Mouse (Mus musculus): ENCODE data around the gene Tmem29. TPM values are rescaled to one million over a fixed set of nuclear protein-coding genes. Genes with fewer than 3 reads are reported as not detected.
"Not testable (repeated sequence)": the region's sequence is repeated elsewhere in the genome, so short reads cannot be mapped to it uniquely, and the experiment has no call there.

Tmem29 gene
- polyA plus RNA-seq (2012; ENCODE audit: insufficient read depth, low replicate concordance) = 0.89 TPM in 1 of 2 replicates, not detected in the other

GRCm38 (mm10) chrX:150458766-150459350 is at the start of gene Tmem29:
Gene Tmem29 (minus strand): TSS chrX:150459154.
- no peaks in the 10 kb centered on the region for H3K36me3 ChIP-seq (replicated peaks; ENCODE audit: low read length)
- TF ChIP-seq GATA1 (IDR thresholded peaks at IDR 0.05; ENCODE audit: borderline replicate concordance, low read length) (no peak), FLI1 (IDR thresholded peaks at IDR 0.05; ENCODE audit: low read length) (no peak)
- no peaks in the 10 kb centered on the region for H3K27me3 ChIP-seq (replicated peaks)
- H3K9me3 ChIP-seq = no peaks in the 10 kb centered on the region
- H3K4me1 ChIP-seq = peaks cover 15% of the 10 kb centered on the region
- peak within 1 kb of the TSS; percentile 92 for H3K4me3 ChIP-seq (replicated peaks)

GRCm38 (mm10) chrX:150508696-150509095 is 49.7 kb upstream of the Tmem29 start:
- Histone ChIP-seq H3K4me3 (replicated peaks) (no peak overlapping the region), H3K9me3 (no peaks in the 10 kb centered on the region), H3K36me3 (replicated peaks; ENCODE audit: low read length) (peaks cover 4% of the 10 kb centered on the region), H3K4me1 (peaks cover 21% of the 10 kb centered on the region; the same call in 1 of the 2 replicates), H3K27me3 (replicated peaks) (peaks cover 1% of the 10 kb centered on the region)
- TF ChIP-seq GATA1 (IDR thresholded peaks at IDR 0.05; ENCODE audit: borderline replicate concordance, low read length) = no peak
- no peak for TF ChIP-seq FLI1 (IDR thresholded peaks at IDR 0.05; ENCODE audit: low read length)

GRCm38 (mm10) chrX:150487811-150488210 is 28.9 kb upstream of the Tmem29 start:
- not testable (repeated sequence) for H3K4me1 ChIP-seq; H3K36me3 ChIP-seq (replicated peaks; ENCODE audit: low read length); H3K9me3 ChIP-seq; H3K27me3 ChIP-seq (replicated peaks); H3K4me3 ChIP-seq (replicated peaks)

- not testable (repeated sequence) for H3K27me3 ChIP-seq (replicated peaks); H3K36me3 ChIP-seq (replicated peaks; ENCODE audit: low read length); H3K4me1 ChIP-seq; H3K4me3 ChIP-seq (replicated peaks); H3K9me3 ChIP-seq
These were observed 27.5 kb upstream of the Tmem29 start for GRCm38 (mm10) chrX:150486314-150487030.

- Histone ChIP-seq H3K27me3 (replicated peaks) (peaks cover 2% of the 10 kb centered on the region), H3K4me3 (replicated peaks) (peak overlapping the region; percentile 94), H3K36me3 (replicated peaks; ENCODE audit: low read length) (no peaks in the 10 kb centered on the region), H3K4me1 (no peaks in the 10 kb centered on the region; the same call in 1 of the 2 replicates), H3K9me3 (no peaks in the 10 kb centered on the region)
- TF ChIP-seq GATA1 (IDR thresholded peaks at IDR 0.05; ENCODE audit: borderline replicate concordance, low read length) = no peak
- no peak for TF ChIP-seq FLI1 (IDR thresholded peaks at IDR 0.05; ENCODE audit: low read length)
These were observed 19.2 kb upstream of the Tmem29 start for GRCm38 (mm10) chrX:150477854-150478780.

- Histone ChIP-seq H3K36me3 (replicated peaks; ENCODE audit: low read length) (no peaks in the 10 kb centered on the region), H3K4me1 (peaks cover 13% of the 10 kb centered on the region; the same call in 1 of the 2 replicates), H3K4me3 (replicated peaks) (no peak overlapping the region), H3K9me3 (no peaks in the 10 kb centered on the region), H3K27me3 (replicated peaks) (peaks cover 2% of the 10 kb centered on the region)
- TF ChIP-seq FLI1 (IDR thresholded peaks at IDR 0.05; ENCODE audit: low read length) (no peak), GATA1 (IDR thresholded peaks at IDR 0.05; ENCODE audit: borderline replicate concordance, low read length) (no peak)
These were observed 12.5 kb upstream of the Tmem29 start for GRCm38 (mm10) chrX:150471416-150471815.

- H3K4me1 ChIP-seq = peaks cover 19% of the 10 kb centered on the region; the same call in 1 of the 2 replicates
- H3K27me3 ChIP-seq (replicated peaks) = no peaks in the 10 kb centered on the region
- TF ChIP-seq GATA1 (IDR thresholded peaks at IDR 0.05; ENCODE audit: borderline replicate concordance, low read length) = no peak
- no peak for TF ChIP-seq FLI1 (IDR thresholded peaks at IDR 0.05; ENCODE audit: low read length)
- H3K9me3 ChIP-seq = no peaks in the 10 kb centered on the region
- H3K4me3 ChIP-seq (replicated peaks) = no peak overlapping the region
- H3K36me3 ChIP-seq (replicated peaks; ENCODE audit: low read length) = no peaks in the 10 kb centered on the region
These were observed 9.3 kb upstream of the Tmem29 start for GRCm38 (mm10) chrX:150468266-150468665.

- not testable (repeated sequence) for H3K27me3 ChIP-seq (replicated peaks); H3K4me3 ChIP-seq (replicated peaks); H3K9me3 ChIP-seq; H3K36me3 ChIP-seq (replicated peaks; ENCODE audit: low read length)
- H3K4me1 ChIP-seq = peaks cover 22% of the 10 kb centered on the region; the same call in 1 of the 2 replicates
These were observed 7.9 kb upstream of the Tmem29 start for GRCm38 (mm10) chrX:150466817-150467216.

GRCm38 (mm10) chrX:150460143-150460542 is 1.2 kb upstream of the Tmem29 start:
- Histone ChIP-seq H3K36me3 (replicated peaks; ENCODE audit: low read length) (no peaks in the 10 kb centered on the region), H3K9me3 (no peaks in the 10 kb centered on the region), H3K27me3 (replicated peaks) (no peaks in the 10 kb centered on the region), H3K4me3 (replicated peaks) (no peak overlapping the region), H3K4me1 (peaks cover 15% of the 10 kb centered on the region)
- TF ChIP-seq FLI1 (IDR thresholded peaks at IDR 0.05; ENCODE audit: low read length) = no peak
- no peak for TF ChIP-seq GATA1 (IDR thresholded peaks at IDR 0.05; ENCODE audit: borderline replicate concordance, low read length)

- Histone ChIP-seq H3K4me3 (replicated peaks) (peak overlapping the region; percentile 92), H3K36me3 (replicated peaks; ENCODE audit: low read length) (no peaks in the 10 kb centered on the region), H3K9me3 (no peaks in the 10 kb centered on the region), H3K27me3 (replicated peaks) (no peaks in the 10 kb centered on the region), H3K4me1 (peaks cover 15% of the 10 kb centered on the region)
- no peak for TF ChIP-seq GATA1 (IDR thresholded peaks at IDR 0.05; ENCODE audit: borderline replicate concordance, low read length)
- no peak for TF ChIP-seq FLI1 (IDR thresholded peaks at IDR 0.05; ENCODE audit: low read length)
These were observed 515 bp upstream of the Tmem29 start for GRCm38 (mm10) chrX:150459411-150459927.

Data from megakaryocyte, embryonic 14.5 days (primary cell).